In the genomic region with DNA sequence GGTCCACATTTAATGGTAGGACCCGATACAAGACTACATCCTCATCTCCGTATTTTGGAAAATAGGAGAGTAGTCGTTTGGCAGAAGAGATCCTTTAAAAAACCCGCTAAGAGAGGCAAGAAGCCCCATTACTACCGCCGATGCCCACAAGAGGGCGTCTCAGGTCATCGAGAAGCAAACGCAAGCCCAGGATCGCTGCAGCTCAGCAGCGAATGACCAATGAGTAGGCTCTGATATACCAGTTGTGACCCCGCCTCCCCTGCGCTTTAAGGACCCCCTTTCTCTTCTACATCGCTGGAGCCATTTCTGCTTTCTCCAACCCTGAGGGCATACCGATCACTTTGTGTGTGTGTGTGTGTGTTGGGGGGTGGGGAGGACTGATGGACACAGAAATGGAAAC, we compare ENCODE assay signal across 8 mouse cellular contexts.
DNase-seq lines count a peak whose midpoint lies in the region; ATAC-seq and TF ChIP-seq lines count a peak whose summit lies in the region.

No protein-coding gene starts in this region.

- peak overlapping the region; percentile 39; the same call in 1 of the 2 replicates for H3K9ac ChIP-seq in forebrain, embryonic 12.5 days
- no peak overlapping the region for H3K9ac ChIP-seq in heart, postnatal 0 days (replicated peaks; ENCODE audit: low read depth, low read length)
- no peak overlapping the region for H3K9ac ChIP-seq in liver, embryonic 14.5 days (replicated peaks)
- H3K9ac ChIP-seq in neural tube, embryonic 11.5 days (ENCODE audit: low read length): no peak overlapping the region
- H3K9ac ChIP-seq in stomach, embryonic 16.5 days (ENCODE audit: low read length): peak overlapping the region; percentile 67

- H3K36me3 ChIP-seq in forebrain, embryonic 12.5 days (replicated peaks): no peaks in the 10 kb centered on the region
- no peaks in the 10 kb centered on the region for H3K36me3 ChIP-seq in heart, postnatal 0 days (replicated peaks; ENCODE audit: control insufficient read depth, insufficient read depth, low read length)
- no peaks in the 10 kb centered on the region for H3K36me3 ChIP-seq in liver, embryonic 14.5 days (replicated peaks; ENCODE audit: control insufficient read depth, insufficient read depth, low read depth)
- H3K36me3 ChIP-seq in neural tube, embryonic 11.5 days (ENCODE audit: control insufficient read depth, insufficient read depth, low read length): no peaks in the 10 kb centered on the region
- H3K36me3 ChIP-seq in stomach, embryonic 16.5 days (ENCODE audit: control insufficient read depth, insufficient read depth, low read length): no peaks in the 10 kb centered on the region

- peak; percentile 93 for ATAC-seq in forebrain, embryonic 12.5 days (ENCODE audit: low FRiP score)
- peak; percentile 78 for ATAC-seq in heart, postnatal 0 days (ENCODE audit: insufficient read depth, low read depth)
- ATAC-seq in liver, embryonic 14.5 days (ENCODE audit: insufficient read depth): no peak
- peak; percentile 83 for ATAC-seq in neural tube, embryonic 11.5 days (ENCODE audit: insufficient read depth, low FRiP score, low TSS enrichment)
- ATAC-seq in stomach, embryonic 16.5 days (ENCODE audit: insufficient read depth, low FRiP score): peak; percentile 71; the same call in 1 of the 2 replicates

- TF ChIP-seq EP300 in heart, postnatal 0 days (IDR thresholded peaks at IDR 0.05; ENCODE audit: low read depth): no peak
- TF ChIP-seq EP300 in liver, embryonic 14.5 days (IDR thresholded peaks at IDR 0.05; ENCODE audit: low read depth): no peak

- no peaks in the 10 kb centered on the region for H3K9me3 ChIP-seq in forebrain, embryonic 12.5 days
- no peaks in the 10 kb centered on the region for H3K9me3 ChIP-seq in heart, postnatal 0 days (replicated peaks; ENCODE audit: control insufficient read depth, low read length)
- no peaks in the 10 kb centered on the region for H3K9me3 ChIP-seq in liver, embryonic 14.5 days (ENCODE audit: control insufficient read depth, low read length)
- no peaks in the 10 kb centered on the region for H3K9me3 ChIP-seq in neural tube, embryonic 11.5 days (ENCODE audit: control insufficient read depth, low read length)
- H3K9me3 ChIP-seq in stomach, embryonic 16.5 days (replicated peaks; ENCODE audit: control insufficient read depth, low read length): no peaks in the 10 kb centered on the region

- DNase-seq in CD8-positive naive resting alpha-beta T cell, adult 2 months (ENCODE audit: low read depth in 2 of 2, low spot score in 2 of 2): peak; percentile 79 to 88
- peak; percentile 11 for DNase-seq in c-Kit-negative CD71-positive TER-119-positive erythroid progenitor cells, embryonic 14.5 days (ENCODE audit: low read depth, low spot score)
- peak; percentile 76 for DNase-seq in heart, postnatal 0 days (ENCODE audit: low spot score)
- peak; percentile 83 to 96 for DNase-seq in kidney, postnatal 36 days
- DNase-seq in liver, embryonic 14.5 days (ENCODE audit: low read depth in 3 of 3, low spot score in 3 of 3): peak; percentile 34 to 44 (median 38)
- peak; percentile 94 for DNase-seq in neural tube, embryonic 11.5 days (ENCODE audit: low spot score)

- peaks cover 12% of the 10 kb centered on the region for H3K27me3 ChIP-seq in forebrain, embryonic 12.5 days
- peaks cover 5% of the 10 kb centered on the region; the same call in 1 of the 2 replicates for H3K27me3 ChIP-seq in heart, postnatal 0 days (ENCODE audit: control insufficient read depth, insufficient read depth, low read length)
- no peaks in the 10 kb centered on the region for H3K27me3 ChIP-seq in liver, embryonic 14.5 days (ENCODE audit: control insufficient read depth, insufficient read depth, low read length)
- H3K27me3 ChIP-seq in neural tube, embryonic 11.5 days (ENCODE audit: control insufficient read depth, insufficient read depth, low read length): no peaks in the 10 kb centered on the region
- H3K27me3 ChIP-seq in stomach, embryonic 16.5 days (ENCODE audit: control insufficient read depth, insufficient read depth, low read length): peaks cover 11% of the 10 kb centered on the region; the same call in 1 of the 2 replicates

- H3K4me3 ChIP-seq in forebrain, embryonic 12.5 days (replicated peaks): peak overlapping the region; percentile 40
- peak overlapping the region; percentile 41 for H3K4me3 ChIP-seq in heart, postnatal 0 days (ENCODE audit: low read depth, low read length)
- peak overlapping the region in 1 of 2 experiments; percentile 60; a peak in 2 of 4 replicates for H3K4me3 ChIP-seq in liver, embryonic 14.5 days (ENCODE audit: insufficient read depth in 1 of 2, low read depth in 2 of 2, low read length in 2 of 2)
- H3K4me3 ChIP-seq in neural tube, embryonic 11.5 days (ENCODE audit: low read depth, low read length): peak overlapping the region; percentile 30
- H3K4me3 ChIP-seq in stomach, embryonic 16.5 days (replicated peaks; ENCODE audit: low read length): peak overlapping the region; percentile 49

- no peak overlapping the region for H3K27ac ChIP-seq in forebrain, embryonic 12.5 days
- no peak overlapping the region for H3K27ac ChIP-seq in heart, postnatal 0 days (ENCODE audit: low read depth)
- H3K27ac ChIP-seq in liver, embryonic 14.5 days: no peak overlapping the region
- no peak overlapping the region for H3K27ac ChIP-seq in neural tube, embryonic 11.5 days (ENCODE audit: low read depth, low read length)
- no peak overlapping the region for H3K27ac ChIP-seq in stomach, embryonic 16.5 days (ENCODE audit: low read length)

- 1% methylated on average over 15 of the region's 15 CpGs for whole genome bisulfite sequencing in forebrain, embryonic 12.5 days
- WGBS in heart, postnatal 0 days: 1% methylated on average over 15 of the region's 15 CpGs
- 2% methylated on average over 15 of the region's 15 CpGs for WGBS in liver, embryonic 14.5 days (ENCODE audit: insufficient replicate concordance)
- WGBS in neural tube, embryonic 11.5 days: 2% methylated on average over 15 of the region's 15 CpGs
- 2% methylated on average over 15 of the region's 15 CpGs for WGBS in stomach, embryonic 16.5 days

- peaks cover 5% of the 10 kb centered on the region for H3K4me1 ChIP-seq in forebrain, embryonic 12.5 days
- no peaks in the 10 kb centered on the region for H3K4me1 ChIP-seq in heart, postnatal 0 days (ENCODE audit: control insufficient read depth, insufficient read depth)
- H3K4me1 ChIP-seq in liver, embryonic 14.5 days (replicated peaks; ENCODE audit: control insufficient read depth in 2 of 2, insufficient read depth in 2 of 2, low read length in 1 of 2): no peaks in the 10 kb centered on the region
- no peaks in the 10 kb centered on the region for H3K4me1 ChIP-seq in neural tube, embryonic 11.5 days (ENCODE audit: control insufficient read depth, insufficient read depth, low read length)
- H3K4me1 ChIP-seq in stomach, embryonic 16.5 days (ENCODE audit: control insufficient read depth, insufficient read depth, low read length): peaks cover 5% of the 10 kb centered on the region; the same call in 1 of the 2 replicates

- TF ChIP-seq CTCF in heart, postnatal 0 days (IDR thresholded peaks at IDR 0.05; ENCODE audit: low read depth): peak; percentile 90
- peak; percentile 85 for TF ChIP-seq CTCF in liver, embryonic 14.5 days (IDR thresholded peaks at IDR 0.05; ENCODE audit: low read depth)

- H3K4me2 ChIP-seq in forebrain, embryonic 12.5 days: peak overlapping the region; percentile 70
- peak overlapping the region; percentile 74 for H3K4me2 ChIP-seq in heart, postnatal 0 days (ENCODE audit: low read depth, low read length)
- H3K4me2 ChIP-seq in liver, embryonic 14.5 days (ENCODE audit: low read depth): peak overlapping the region; percentile 55
- H3K4me2 ChIP-seq in neural tube, embryonic 11.5 days (ENCODE audit: low read depth): peak overlapping the region; percentile 44
- peak overlapping the region; percentile 73 for H3K4me2 ChIP-seq in stomach, embryonic 16.5 days (ENCODE audit: low read depth, low read length)

Comparison
In these comparisons a context has a peak if more than half of its experiments do, and no peak if none do; other contexts are left out.
1. DNase-seq: peak in every context shown above with its lines; median percentile 94 in neural tube, embryonic 11.5 days; 90 in kidney, postnatal 36 days; 84 in CD8-positive naive resting alpha-beta T cell, adult 2 months; 76 in heart, postnatal 0 days; 38 in liver, embryonic 14.5 days; 11 in c-Kit-negative CD71-positive TER-119-positive erythroid progenitor cells, embryonic 14.5 days.
2. H3K9ac ChIP-seq: peak in forebrain, embryonic 12.5 days (single experiment) and stomach, embryonic 16.5 days (single experiment); none in heart, postnatal 0 days (single experiment), liver, embryonic 14.5 days (single experiment) and neural tube, embryonic 11.5 days (single experiment).
3. Peak in every context shown above with its lines, with median percentiles within 50 percentile points of each other: H3K4me2 ChIP-seq.